Mouse (Mus musculus) liver, embryonic 12.5 days (tissue): ENCODE data around the gene Myl7. TPM values are rescaled to one million over a fixed set of nuclear protein-coding genes. Genes with fewer than 3 reads are reported as not detected.
"Not testable (repeated sequence)": the region's sequence is repeated elsewhere in the genome, so short reads cannot be mapped to it uniquely, and the experiment has no call there.

Source experiments
- ATAC-seq: fragments of 200-750 bp; cut with Nextera tagmentation; 2 replicates; pipeline ENCODE4 v1.8.0; 2017; ENCODE audit warnings: moderate number of reproducible peaks, mild to moderate bottlenecking, moderate library complexity
- H3K27ac ChIP-seq: fragments of 300-500 bp; sonication (generic); 2 replicates; pipeline ENCODE4 v1.5.1; 2016; ENCODE audit warnings: mild to moderate bottlenecking
- H3K27me3 ChIP-seq: fragments of 300-500 bp; sonication (generic); replicated peaks from 2 replicates; pipeline ENCODE4 v1.6.1; 2016; ENCODE audit warnings: mild to moderate bottlenecking, moderate library complexity
- H3K36me3 ChIP-seq: fragments of 300-500 bp; sonication (generic); 2 replicates; pipeline ENCODE4 v1.6.1; 2016; ENCODE audit warnings: mild to moderate bottlenecking, moderate library complexity
- H3K4me1 ChIP-seq: fragments of 300-500 bp; sonication (generic); 2 replicates; pipeline ENCODE4 v1.6.1; 2016
- H3K4me2 ChIP-seq: fragments of 300-500 bp; sonication (generic); 2 replicates; pipeline ENCODE4 v1.6.1; 2016; ENCODE audit warnings: mild to moderate bottlenecking, moderate library complexity
- H3K4me3 ChIP-seq: fragments of 300-500 bp; sonication (generic); 2 replicates; pipeline ENCODE4 v1.5.1; 2016; ENCODE audit warnings: mild to moderate bottlenecking, moderate library complexity
- H3K9ac ChIP-seq: fragments of 300-500 bp; sonication (generic); 2 replicates; pipeline ENCODE4 v1.6.1; 2016; ENCODE audit warnings: mild to moderate bottlenecking, moderate library complexity
- H3K9me3 ChIP-seq: fragments of 300-500 bp; sonication (generic); replicated peaks from 2 replicates; pipeline ENCODE4 v1.6.1; 2016; ENCODE audit warnings: mild to moderate bottlenecking, moderate library complexity
- WGBS: fragments of 180-500 bp; shearing (Covaris S2); methylation state at CpG from one replicate; pipeline ENCODE4 v1.1.7; 2016; ENCODE audit not compliant: insufficient replicate concordance; 5-methylcytosine and 5-hydroxymethylcytosine counted together
- polyA plus RNA-seq: library from polyadenylated mRNA; unstranded; fragments of >200 nt; fragmentation: Nextera tagmentation; extraction: Ambion mirVana; gene quantifications from 2 replicates; pipeline ENCODE4 v1.2.1, GENCODE M21; 2016

The Myl7 gene
- polyA plus RNA-seq, 1 experiment from 2014 or later: 22.5 TPM

DNA sequence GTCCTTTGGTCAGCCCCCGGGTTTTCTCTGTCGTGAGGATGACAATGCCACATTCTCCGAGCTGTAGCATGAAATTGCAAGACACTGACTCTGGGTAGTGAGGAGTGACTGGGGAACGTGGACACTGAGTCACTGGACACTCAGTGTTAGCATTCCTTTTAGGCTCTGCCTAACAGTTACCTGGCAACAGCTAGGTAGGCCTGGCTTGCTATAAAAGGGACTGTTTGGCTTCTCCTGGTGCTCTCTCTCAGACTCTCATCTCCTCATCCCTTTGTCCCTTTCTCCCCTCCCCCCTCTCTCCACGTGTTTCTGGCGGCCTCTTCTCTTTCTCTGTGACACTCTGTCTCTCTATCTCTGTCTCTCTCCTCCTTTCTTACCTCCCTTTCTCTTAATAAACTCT, 3.8 kb upstream of the Myl7 start:
- Histone ChIP-seq H3K9ac (peak overlapping the region; percentile 14; the same call in 1 of the 2 replicates), H3K27me3 (peaks cover 72% of the 10 kb centered on the region), H3K4me1 (peaks cover 27% of the 10 kb centered on the region), H3K27ac (no peak overlapping the region), H3K36me3 (no peaks in the 10 kb centered on the region), H3K9me3 (no peaks in the 10 kb centered on the region), H3K4me2 (peak overlapping the region; percentile 55), H3K4me3 (peak overlapping the region; percentile 26; the same call in 1 of the 2 replicates)
- WGBS: 6% methylated on average over 6 of the region's 6 CpGs
- no peak for ATAC-seq

- H3K4me3 ChIP-seq: peak overlapping the region; percentile 26
- H3K27ac ChIP-seq: no peak overlapping the region
- no peaks in the 10 kb centered on the region for H3K36me3 ChIP-seq
- H3K4me2 ChIP-seq: peak overlapping the region; percentile 55
- H3K9me3 ChIP-seq: no peaks in the 10 kb centered on the region
- peaks cover 32% of the 10 kb centered on the region for H3K4me1 ChIP-seq
- H3K27me3 ChIP-seq: peaks cover 76% of the 10 kb centered on the region
- no peak for ATAC-seq
- peak overlapping the region; percentile 14; the same call in 1 of the 2 replicates for H3K9ac ChIP-seq
- 7% methylated on average over 32 of the region's 32 CpGs for WGBS
Measured at GRCm38 (mm10) chr11:5901950-5902349, 3.4 kb upstream of the Myl7 start.

DNA sequence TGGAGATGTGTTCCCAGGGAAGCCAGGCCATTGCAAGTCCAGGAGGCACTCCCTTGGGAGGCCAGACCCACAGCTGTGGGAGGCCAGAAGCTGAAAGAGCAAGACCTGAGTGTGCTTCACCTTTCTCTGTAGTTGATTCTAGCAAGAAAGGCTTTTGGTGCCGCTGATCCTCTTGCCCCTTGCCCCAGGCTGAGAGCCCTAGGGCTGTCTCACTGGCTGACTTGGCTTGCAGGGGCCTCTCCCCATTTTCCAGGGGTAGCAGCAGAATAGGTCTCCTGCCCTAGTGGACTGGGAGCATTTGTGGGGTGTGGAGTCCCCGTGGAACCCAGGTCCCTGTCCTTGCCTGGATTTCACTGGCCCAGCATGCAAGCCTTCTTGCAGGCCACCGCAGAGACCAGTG, 2.7 kb upstream of the Myl7 start:
- H3K27me3 ChIP-seq: peaks cover 82% of the 10 kb centered on the region
- H3K36me3 ChIP-seq: no peaks in the 10 kb centered on the region
- H3K9me3 ChIP-seq: no peaks in the 10 kb centered on the region
- no peak for ATAC-seq
- no peak overlapping the region for H3K9ac ChIP-seq
- peaks cover 35% of the 10 kb centered on the region for H3K4me1 ChIP-seq
- WGBS: 35% methylated on average over 3 of the region's 3 CpGs
- H3K4me3 ChIP-seq: no peak overlapping the region; the same call in 1 of the 2 replicates
- no peak overlapping the region for H3K27ac ChIP-seq
- H3K4me2 ChIP-seq: peak overlapping the region; percentile 55

DNA sequence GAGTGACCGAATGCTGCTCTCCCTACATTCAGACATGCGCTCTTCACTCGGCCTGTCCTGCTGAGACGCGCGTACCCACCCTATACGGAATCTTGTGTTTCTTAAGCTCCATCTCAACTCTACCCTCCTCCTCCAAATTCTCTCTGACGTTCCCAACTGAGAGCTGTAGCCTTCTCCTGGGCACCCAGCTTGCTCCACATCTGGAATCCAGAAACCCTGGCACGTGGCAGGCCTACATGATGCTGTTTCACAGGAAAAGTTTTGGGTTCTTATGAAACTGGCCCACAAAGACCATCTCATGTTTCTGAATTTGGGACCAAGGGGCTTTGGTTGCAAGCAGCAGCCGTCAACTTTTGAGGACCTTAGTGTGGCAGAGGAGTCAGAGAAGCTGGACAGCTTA, 704 bp upstream of the Myl7 start:
- Histone ChIP-seq H3K4me2 (no peak overlapping the region), H3K27ac (no peak overlapping the region), H3K27me3 (peaks cover 90% of the 10 kb centered on the region), H3K9ac (no peak overlapping the region), H3K36me3 (no peaks in the 10 kb centered on the region), H3K4me1 (peaks cover 44% of the 10 kb centered on the region), H3K4me3 (no peak overlapping the region), H3K9me3 (no peaks in the 10 kb centered on the region)
- no peak for ATAC-seq
- WGBS: 85% methylated on average over 10 of the region's 10 CpGs

DNA sequence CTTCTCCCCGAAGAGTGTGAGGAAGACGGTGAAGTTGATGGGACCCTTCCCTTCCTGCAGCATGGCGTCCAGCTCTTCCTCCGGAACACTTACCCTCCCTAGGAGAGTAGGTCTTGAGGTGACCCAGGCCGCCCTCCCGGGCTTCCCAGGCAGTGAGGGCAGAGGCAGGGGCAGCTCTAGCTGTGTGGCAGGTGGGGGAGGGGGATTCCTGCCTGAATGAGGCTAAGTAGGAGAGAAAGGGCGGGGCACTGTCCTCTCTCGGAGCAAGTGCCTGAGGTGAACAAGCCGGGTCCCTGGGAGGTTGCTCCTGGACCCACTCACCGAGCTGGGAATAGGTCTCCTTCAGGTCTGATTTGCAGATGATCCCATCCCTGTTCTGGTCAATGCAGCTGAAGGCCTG, 743 bp downstream of the Myl7 start:
- H3K36me3 ChIP-seq: no peaks in the 10 kb centered on the region
- peak overlapping the region; percentile 34 for H3K4me2 ChIP-seq
- H3K9ac ChIP-seq: peak overlapping the region; percentile 17; the same call in 1 of the 2 replicates
- H3K4me3 ChIP-seq: no peak overlapping the region
- H3K4me1 ChIP-seq: peaks cover 59% of the 10 kb centered on the region
- H3K27me3 ChIP-seq: peaks cover 75% of the 10 kb centered on the region
- no peak overlapping the region for H3K27ac ChIP-seq
- no peak for ATAC-seq
- WGBS: 9% methylated on average over 10 of the region's 10 CpGs
- H3K9me3 ChIP-seq: no peaks in the 10 kb centered on the region

DNA sequence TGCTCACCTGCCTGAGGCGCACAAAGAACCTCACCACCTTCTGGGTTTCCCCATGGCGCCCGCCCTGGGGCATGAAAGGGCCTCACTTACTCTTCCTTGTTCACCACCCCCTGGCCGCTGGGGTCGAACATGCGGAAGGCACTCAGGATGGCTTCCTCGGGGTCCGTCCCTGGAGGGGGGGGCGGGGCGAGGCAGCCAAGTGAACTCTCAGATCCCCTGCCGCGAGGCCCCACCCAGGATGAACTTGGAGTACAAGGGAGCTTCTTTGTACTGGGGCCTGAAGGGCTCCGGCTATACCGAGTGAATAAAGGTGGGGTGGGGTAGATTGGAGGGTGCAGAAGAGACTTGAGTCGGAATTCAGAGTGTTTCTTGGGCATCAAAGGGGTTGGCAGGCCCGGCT, 1.4 kb downstream of the Myl7 start:
- Histone ChIP-seq H3K27me3 (peaks cover 69% of the 10 kb centered on the region), H3K4me3 (no peak overlapping the region)
- no peak for ATAC-seq

GRCm38 (mm10) chr11:5893807-5894206, 4.8 kb downstream of the Myl7 start:
- Histone ChIP-seq H3K9me3 (no peaks in the 10 kb centered on the region), H3K27me3 (peaks cover 45% of the 10 kb centered on the region), H3K4me1 (peaks cover 70% of the 10 kb centered on the region), H3K4me2 (peak overlapping the region; percentile 51), H3K36me3 (no peaks in the 10 kb centered on the region), H3K9ac (peak overlapping the region; percentile 52; the same call in 1 of the 2 replicates), H3K4me3 (no peak overlapping the region), H3K27ac (peak overlapping the region; percentile 80)
- ATAC-seq: peak; percentile 59
- 60% methylated on average over 6 of the region's 6 CpGs for WGBS

More for the DNA sequence above, 1.4 kb downstream of the Myl7 start:
- Histone ChIP-seq H3K9ac (no peak overlapping the region), H3K4me2 (peak overlapping the region; percentile 34), H3K9me3 (no peaks in the 10 kb centered on the region), H3K27ac (no peak overlapping the region), H3K4me1 (peaks cover 62% of the 10 kb centered on the region), H3K36me3 (no peaks in the 10 kb centered on the region)
- WGBS: 7% methylated on average over 16 of the region's 16 CpGs

DNA sequence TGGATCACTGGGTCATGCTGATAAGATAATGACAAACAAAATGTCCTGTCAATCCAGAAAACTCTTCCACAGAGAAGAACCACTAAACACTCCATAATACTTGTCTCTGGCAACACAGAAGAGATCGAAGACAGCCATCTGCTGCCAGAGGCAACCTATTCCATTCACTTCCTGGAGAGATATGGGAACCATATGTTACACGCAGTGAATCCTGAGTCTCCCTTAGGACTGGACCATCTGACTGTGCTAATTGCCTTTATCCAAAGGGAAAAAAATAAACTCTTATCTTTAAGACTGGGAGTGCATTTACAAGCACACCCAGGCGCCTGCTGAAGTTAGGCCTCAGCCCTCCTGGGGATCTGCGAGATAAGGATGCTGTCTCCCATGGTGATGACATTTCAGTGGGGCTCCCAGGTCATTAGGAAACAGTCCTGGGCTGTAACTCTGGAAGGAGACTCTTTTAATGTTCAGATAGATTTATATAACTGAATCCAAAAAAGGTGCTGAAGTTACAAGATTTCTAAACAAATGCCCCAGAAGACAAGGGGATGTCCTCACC, 5.7 kb downstream of the Myl7 start:
- 26% methylated on average over 4 of the region's 4 CpGs for WGBS
- H3K4me2 ChIP-seq: peak overlapping the region; percentile 51

DNA sequence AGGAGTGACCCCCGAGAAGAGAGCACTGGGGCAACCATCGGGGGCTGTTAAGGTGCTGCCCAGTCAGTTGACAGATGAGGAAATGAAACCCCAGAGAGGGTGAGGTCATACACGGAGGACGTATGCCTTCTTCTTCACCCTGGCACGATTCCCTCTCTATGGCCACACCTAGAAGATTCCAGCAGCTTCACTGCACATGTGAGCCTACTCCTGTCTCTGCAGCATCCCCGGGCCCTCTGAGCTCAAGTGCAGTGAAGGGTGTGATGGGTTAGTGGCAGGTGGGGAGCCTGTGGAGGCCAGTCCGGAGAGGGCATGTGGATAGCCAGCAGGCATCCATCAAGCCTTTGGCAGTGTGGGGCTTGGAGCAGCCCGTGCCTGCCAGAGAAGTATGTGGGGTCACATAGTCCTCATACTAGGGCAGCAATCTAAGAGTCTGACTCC, 6.4 kb downstream of the Myl7 start:
- H3K36me3 ChIP-seq: no peaks in the 10 kb centered on the region
- H3K4me2 ChIP-seq: peak overlapping the region; percentile 51
- no peaks in the 10 kb centered on the region for H3K9me3 ChIP-seq
- H3K27me3 ChIP-seq: peaks cover 31% of the 10 kb centered on the region
- peaks cover 53% of the 10 kb centered on the region for H3K4me1 ChIP-seq
- H3K27ac ChIP-seq: peak overlapping the region; percentile 80
- no peak for ATAC-seq
- 44% methylated on average over 8 of the region's 8 CpGs for WGBS
- H3K9ac ChIP-seq: peak overlapping the region; percentile 31; the same call in 1 of the 2 replicates
- H3K4me3 ChIP-seq: no peak overlapping the region

More for the DNA sequence above, 5.7 kb downstream of the Myl7 start:
- no peaks in the 10 kb centered on the region for H3K36me3 ChIP-seq
- H3K9me3 ChIP-seq: no peaks in the 10 kb centered on the region
- H3K27me3 ChIP-seq: peaks cover 38% of the 10 kb centered on the region
- peak overlapping the region; percentile 80 for H3K27ac ChIP-seq
- peaks cover 60% of the 10 kb centered on the region for H3K4me1 ChIP-seq
- peak overlapping the region; percentile 52; the same call in 1 of the 2 replicates for H3K9ac ChIP-seq
- no peak overlapping the region for H3K4me3 ChIP-seq
- peak; percentile 91 for ATAC-seq

DNA sequence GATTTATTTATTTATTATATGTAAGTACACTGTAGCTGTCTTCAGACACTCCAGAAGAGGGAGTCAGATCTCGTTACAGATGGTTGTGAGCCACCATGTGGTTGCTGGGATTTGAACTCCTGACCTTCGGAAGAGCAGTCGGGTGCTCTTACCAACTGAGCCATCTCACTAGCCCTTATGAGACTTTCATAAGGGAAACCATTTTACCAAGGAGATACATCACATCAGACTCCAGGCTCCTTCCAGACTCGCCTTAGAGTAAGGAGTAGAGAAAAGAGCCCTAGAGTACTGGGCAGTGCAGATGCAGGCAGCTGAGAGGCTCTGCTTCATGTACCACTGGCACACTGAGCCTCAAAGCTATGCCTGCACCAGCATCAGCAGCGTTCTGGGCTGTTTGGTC, 10.0 kb downstream of the Myl7 start:
- Histone ChIP-seq H3K4me1 (peaks cover 31% of the 10 kb centered on the region), H3K27me3 (0 out of 2 replicates have a peak, but pooled peaks cover 12% of the 10 kb centered on the region)
- not testable (repeated sequence) for H3K36me3 ChIP-seq, ATAC-seq, H3K9me3 ChIP-seq, H3K27ac ChIP-seq, H3K4me3 ChIP-seq, H3K9ac ChIP-seq, H3K4me2 ChIP-seq
- 55% methylated on average over 5 of the region's 5 CpGs for WGBS

DNA sequence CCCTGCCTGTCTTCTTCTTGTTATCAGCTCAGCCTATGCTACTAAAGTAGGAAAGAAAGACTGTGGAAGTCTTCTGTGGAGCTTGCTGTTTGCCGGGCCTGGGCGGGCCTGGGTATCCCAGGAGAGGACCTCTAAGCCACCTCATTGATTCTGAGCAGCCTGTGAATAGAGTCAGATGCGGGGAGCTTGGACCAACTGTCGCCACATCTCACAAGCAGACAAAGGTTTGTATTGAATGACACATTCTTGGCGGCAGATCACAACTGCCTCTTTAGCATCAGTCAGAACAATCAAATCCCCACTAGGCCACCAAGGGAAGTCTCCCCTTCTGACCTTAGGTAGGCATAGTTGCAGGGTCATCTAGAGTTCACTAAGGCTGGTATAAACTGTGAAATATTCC, 11.3 kb downstream of the Myl7 start:
- no peak overlapping the region for H3K27ac ChIP-seq

DNA sequence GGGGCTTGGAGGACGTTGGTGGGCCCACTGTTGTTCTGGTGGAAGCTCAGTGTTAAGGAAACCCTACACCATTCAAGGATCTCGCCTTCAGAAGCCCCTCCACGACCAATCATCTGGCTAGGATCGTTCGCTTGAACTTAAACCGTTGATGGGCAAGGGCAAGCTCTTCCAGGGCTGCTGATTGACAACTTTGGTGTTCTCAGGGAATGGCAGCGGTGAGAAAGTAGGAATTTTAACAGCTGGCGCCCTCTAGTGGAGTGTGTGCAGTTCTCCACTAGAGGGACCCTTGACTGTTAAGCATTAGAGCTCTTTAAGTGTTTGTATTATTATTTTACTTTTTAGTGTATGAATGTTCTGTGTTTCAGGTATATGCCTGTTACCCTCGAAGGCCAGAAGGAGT, 12.4 kb downstream of the Myl7 start:
- Histone ChIP-seq H3K9ac (no peak overlapping the region), H3K4me1 (peaks cover 15% of the 10 kb centered on the region; the same call in 1 of the 2 replicates), H3K27me3 (0 out of 2 replicates have a peak, but pooled peaks cover 12% of the 10 kb centered on the region), H3K4me3 (no peak overlapping the region), H3K4me2 (no peak overlapping the region), H3K27ac (no peak overlapping the region), H3K36me3 (no peaks in the 10 kb centered on the region), H3K9me3 (no peaks in the 10 kb centered on the region)
- WGBS: 17% methylated on average over 9 of the region's 9 CpGs
- ATAC-seq: 0 out of 2 replicates have a peak, but pooled peaks have one; percentile 21

More for the DNA sequence above, 11.3 kb downstream of the Myl7 start:
- peaks cover 25% of the 10 kb centered on the region for H3K4me1 ChIP-seq
- ATAC-seq: no peak
- H3K9ac ChIP-seq: no peak overlapping the region
- H3K9me3 ChIP-seq: no peaks in the 10 kb centered on the region
- H3K4me2 ChIP-seq: no peak overlapping the region
- no peaks in the 10 kb centered on the region for H3K36me3 ChIP-seq
- 68% methylated on average over 5 of the region's 5 CpGs for WGBS
- H3K4me3 ChIP-seq: no peak overlapping the region
- H3K27me3 ChIP-seq: 0 out of 2 replicates have a peak, but pooled peaks cover 12% of the 10 kb centered on the region
